Mouse (Mus musculus): ENCODE data around the gene Pgd. TPM values are rescaled to one million over a fixed set of nuclear protein-coding genes. Genes with fewer than 3 reads are reported as not detected.
"Not testable (repeated sequence)": the region's sequence is repeated elsewhere in the genome, so short reads cannot be mapped to it uniquely, and the experiment has no call there.

Pgd gene
- polyA plus RNA-seq, 1 experiment from 2014 or later, result 94.4 TPM

DNA sequence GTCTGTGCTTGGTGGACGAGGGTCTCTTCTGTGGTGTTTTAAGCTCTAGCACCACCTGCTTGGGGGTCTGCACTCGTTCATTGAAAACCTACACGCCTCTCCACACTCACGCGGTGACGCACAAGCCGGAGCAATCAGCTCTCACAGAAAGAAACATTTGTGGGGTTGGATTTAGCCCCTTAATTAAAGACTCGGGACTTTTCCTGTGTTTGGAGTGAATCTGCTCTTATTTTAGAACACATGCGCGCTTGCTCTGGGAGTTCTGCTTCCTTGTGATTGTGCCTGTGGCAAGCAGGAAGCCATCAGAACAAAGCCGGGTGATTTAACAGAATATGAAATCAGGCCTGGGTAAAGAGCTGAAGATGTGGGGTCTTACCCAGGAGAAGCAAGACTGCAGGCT is 39.9 kb downstream of the Pgd start, which contains the start of gene Cort:
Gene Cort, minus strand, starts transcription at position 101 of the 400 bp plus-strand sequence.
- Histone ChIP-seq H3K4me2 (replicated peaks) (no peak within 1 kb of the TSS), H3K27me3 (no peaks in the 10 kb centered on the region), H3K27ac (replicated peaks) (no peak within 1 kb of the TSS; the same call in 1 of the 2 replicates), H3K4me3 (no peak within 1 kb of the TSS), H3K9me3 (no peaks in the 10 kb centered on the region), H3K4me1 (no peaks in the 10 kb centered on the region), H3K36me3 (peaks cover 9% of the 10 kb centered on the region; the same call in 1 of the 2 replicates), H3K9ac (replicated peaks) (no peak within 1 kb of the TSS)
- no peak for ATAC-seq (replicated peaks)
- WGBS, result 79% methylated on average over 11 of the region's 11 CpGs

DNA sequence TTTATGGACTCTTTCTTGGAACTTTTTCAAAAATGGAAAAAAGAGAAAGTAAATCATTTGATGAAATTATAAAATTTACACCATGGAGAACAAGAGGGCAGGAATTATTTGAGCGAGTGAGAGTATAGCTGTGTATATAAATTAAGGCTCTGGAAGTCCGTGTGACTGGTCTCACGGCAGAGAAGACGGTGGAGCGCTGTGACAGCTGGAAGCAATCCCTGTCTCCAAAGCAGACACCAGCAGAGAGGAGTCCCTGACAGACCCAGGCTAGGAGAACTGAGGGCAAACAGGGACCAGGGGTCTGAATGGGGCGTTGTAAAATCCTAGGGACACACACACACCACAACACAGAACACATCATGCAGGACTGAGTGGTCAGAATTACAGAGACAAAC is 40.5 kb downstream of the Pgd start:
- WGBS, result 87% methylated on average over 6 of the region's 6 CpGs
- H3K36me3 ChIP-seq, result peaks cover 9% of the 10 kb centered on the region; the same call in 1 of the 2 replicates
- H3K27me3 ChIP-seq, result no peaks in the 10 kb centered on the region
- no peaks in the 10 kb centered on the region for H3K4me1 ChIP-seq
- H3K4me3 ChIP-seq, result no peak overlapping the region
- no peak overlapping the region for H3K9ac ChIP-seq (replicated peaks)
- H3K9me3 ChIP-seq, result no peaks in the 10 kb centered on the region
- H3K27ac ChIP-seq (replicated peaks), result no peak overlapping the region; the same call in 1 of the 2 replicates
- ATAC-seq (replicated peaks), result no peak
- no peak overlapping the region for H3K4me2 ChIP-seq (replicated peaks)

DNA sequence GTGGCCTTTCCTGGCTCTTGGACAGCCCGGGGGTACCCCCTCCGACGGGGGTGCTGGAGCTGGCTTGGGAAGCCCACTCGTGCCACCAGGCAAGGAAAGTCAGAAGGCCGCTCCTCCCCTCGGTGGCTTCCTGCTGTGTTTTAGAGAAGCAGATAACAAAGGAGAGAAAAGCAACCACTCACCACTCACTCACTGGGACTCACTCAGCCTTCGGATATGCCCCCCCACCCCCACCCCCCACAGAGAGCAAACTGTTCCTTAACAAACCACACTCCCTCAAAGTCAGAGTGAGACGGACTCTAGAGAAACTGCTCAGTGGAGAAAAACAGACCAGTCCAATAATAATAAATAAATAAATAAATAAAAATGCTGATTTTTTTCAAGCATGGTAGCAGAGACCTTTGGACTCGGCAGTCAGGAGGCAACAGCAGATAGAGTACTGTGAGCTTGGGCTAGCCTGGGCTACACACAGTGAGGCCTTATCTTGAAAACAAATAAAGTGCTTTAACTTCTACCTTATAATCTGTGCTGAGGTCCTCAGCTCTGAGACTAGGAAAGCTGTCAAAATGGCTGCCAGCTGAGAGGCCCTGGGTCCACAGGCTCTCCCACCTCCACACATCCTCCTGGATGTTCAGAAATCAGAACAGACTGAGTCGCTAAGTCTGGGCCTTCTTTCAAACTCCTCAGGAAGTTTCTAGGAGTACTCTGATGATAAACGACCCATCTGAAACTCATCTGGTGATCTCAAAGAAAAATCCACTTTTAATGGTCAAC is 41.0 kb downstream of the Pgd start:
- Histone ChIP-seq H3K9ac (replicated peaks) (no peak overlapping the region), H3K36me3 (peaks cover 12% of the 10 kb centered on the region; the same call in 1 of the 2 replicates), H3K4me1 (no peaks in the 10 kb centered on the region), H3K27me3 (no peaks in the 10 kb centered on the region), H3K27ac (replicated peaks) (no peak overlapping the region), H3K9me3 (no peaks in the 10 kb centered on the region), H3K4me2 (replicated peaks) (no peak overlapping the region), H3K4me3 (no peak overlapping the region)
- 44% methylated on average over 11 of the region's 11 CpGs for WGBS
- ATAC-seq (replicated peaks), result no peak

DNA sequence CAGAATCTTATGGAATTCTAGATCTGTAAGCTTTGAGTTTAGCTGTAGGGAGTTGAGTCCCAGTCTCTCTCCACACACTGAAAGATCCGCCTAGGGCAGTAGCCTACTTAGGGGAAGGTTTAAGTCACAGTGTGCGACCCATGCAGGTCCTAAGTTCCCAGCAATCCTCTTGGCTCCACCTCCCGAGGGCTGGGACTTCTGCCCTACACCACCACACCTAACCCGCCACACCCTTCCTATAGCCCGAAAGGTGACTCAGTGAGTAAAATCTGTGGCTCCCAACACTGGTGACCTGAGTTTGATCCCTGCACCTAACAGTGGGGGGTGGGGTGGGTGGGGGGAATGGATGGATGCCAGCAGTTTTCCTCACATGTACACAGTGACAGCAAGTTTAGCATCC is 43.1 kb downstream of the Pgd start:
- no peak overlapping the region for H3K9ac ChIP-seq (replicated peaks)
- H3K4me3 ChIP-seq, result no peak overlapping the region
- no peaks in the 10 kb centered on the region for H3K27me3 ChIP-seq
- H3K4me1 ChIP-seq, result no peaks in the 10 kb centered on the region
- H3K4me2 ChIP-seq (replicated peaks), result no peak overlapping the region
- no peaks in the 10 kb centered on the region for H3K9me3 ChIP-seq
- no peak overlapping the region for H3K27ac ChIP-seq (replicated peaks)
- 67% methylated on average over 5 of the region's 5 CpGs for WGBS
- no peak for ATAC-seq (replicated peaks)
- peaks cover 4% of the 10 kb centered on the region; the same call in 1 of the 2 replicates for H3K36me3 ChIP-seq

DNA sequence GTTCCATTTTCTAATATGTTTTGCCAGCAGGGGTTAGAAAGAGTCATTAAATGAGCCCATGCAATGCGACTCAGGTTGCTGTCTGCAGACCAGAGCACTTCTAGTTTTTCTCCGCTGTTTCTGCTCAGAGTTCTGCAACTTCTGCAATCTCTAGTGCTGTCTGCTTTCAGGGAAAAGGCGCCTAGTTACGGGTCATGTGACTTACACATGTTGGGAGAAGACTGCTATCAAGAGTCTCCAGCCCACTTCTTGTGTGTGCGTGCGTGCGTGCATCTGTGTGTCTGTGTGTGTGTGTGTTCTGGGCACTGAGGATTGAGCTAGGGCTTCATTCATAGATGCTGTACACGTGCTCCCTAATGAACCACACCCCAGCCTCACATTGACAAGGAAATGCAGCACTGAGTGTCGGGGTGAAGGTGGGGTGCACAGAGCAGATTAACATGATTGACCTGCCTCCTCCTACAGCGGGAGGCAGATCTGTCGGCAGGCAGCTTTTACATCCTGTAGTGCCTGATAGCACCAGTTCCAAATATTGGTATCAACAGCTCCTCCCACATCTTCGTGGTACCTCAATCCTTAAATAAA is 46.5 kb downstream of the Pgd start:
- H3K9ac ChIP-seq (replicated peaks); H3K4me2 ChIP-seq (replicated peaks); H3K27me3 ChIP-seq; H3K36me3 ChIP-seq; H3K4me1 ChIP-seq; H3K27ac ChIP-seq (replicated peaks); ATAC-seq (replicated peaks); H3K4me3 ChIP-seq; H3K9me3 ChIP-seq: not testable (repeated sequence)
- 86% methylated on average over 12 of the region's 12 CpGs for WGBS

DNA sequence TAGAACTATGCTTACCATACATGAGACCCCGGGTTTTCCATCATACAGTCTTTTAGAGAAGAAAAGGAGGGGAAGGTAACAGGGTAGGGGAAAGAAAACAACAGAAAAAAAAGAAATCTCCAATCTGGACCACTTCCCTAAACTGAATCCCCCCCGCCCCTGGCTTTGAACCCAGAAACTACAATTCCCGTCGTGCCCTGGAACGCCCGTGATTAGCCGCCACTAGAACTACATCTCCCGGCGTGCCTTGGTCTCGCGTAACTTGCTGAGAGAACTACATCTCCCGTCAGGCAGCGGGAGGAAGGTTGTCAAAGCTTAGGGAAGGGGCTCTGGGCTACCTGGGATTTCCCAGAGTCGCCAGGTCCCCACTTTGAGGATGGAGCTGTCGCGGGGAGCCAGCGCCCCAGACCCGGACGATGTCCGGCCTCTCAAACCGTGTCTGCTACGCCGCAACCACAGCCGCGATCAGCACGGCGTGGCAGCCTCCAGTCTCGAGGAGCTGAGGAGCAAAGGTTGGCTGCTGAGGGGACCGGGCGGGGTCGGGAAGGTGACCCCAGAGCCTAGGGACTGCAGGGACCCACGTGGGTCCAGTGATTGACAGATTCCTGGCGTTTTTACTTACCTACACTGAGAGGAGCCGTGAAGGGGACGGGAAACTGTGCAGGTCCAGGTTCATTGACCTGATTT is 62.6 kb downstream of the Pgd start, which contains the start of gene Dffa:
Gene Dffa, plus strand, starts transcription at position 272 of the 687 bp plus-strand sequence.
- H3K36me3 ChIP-seq, result peaks cover 21% of the 10 kb centered on the region

DNA sequence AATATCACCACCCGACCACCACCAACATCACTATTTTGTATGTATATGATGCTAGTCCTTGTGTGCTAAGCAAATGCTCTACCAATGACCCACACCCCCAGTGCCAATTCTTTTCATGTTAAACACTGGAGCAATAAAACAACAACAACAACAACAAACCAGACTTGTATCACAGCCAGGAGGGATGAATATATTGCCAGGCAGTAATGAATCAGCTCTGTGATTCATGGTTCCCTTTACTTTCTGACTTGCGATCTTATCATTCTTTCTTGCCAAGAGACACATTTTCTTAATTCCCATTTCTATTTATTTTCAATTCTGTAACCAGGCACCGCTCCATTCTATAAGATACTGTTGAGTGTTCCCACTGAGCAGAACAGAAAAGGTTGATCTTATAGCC is 65.1 kb downstream of the Pgd start:
- no peak overlapping the region for H3K4me3 ChIP-seq
- H3K9me3 ChIP-seq, result no peaks in the 10 kb centered on the region
- WGBS, result 88% methylated on average over 3 of the region's 3 CpGs
- ATAC-seq (replicated peaks), result no peak
- H3K27ac ChIP-seq (replicated peaks), result no peak overlapping the region
- H3K36me3 ChIP-seq, result peaks cover 4% of the 10 kb centered on the region; the same call in 1 of the 2 replicates
- no peak overlapping the region for H3K9ac ChIP-seq (replicated peaks)
- H3K4me2 ChIP-seq (replicated peaks), result no peak overlapping the region
- peaks cover 28% of the 10 kb centered on the region for H3K4me1 ChIP-seq
- no peaks in the 10 kb centered on the region for H3K27me3 ChIP-seq

More for the DNA sequence above, 62.6 kb downstream of the Pgd start, which contains the start of gene Dffa:
- H3K4me1 ChIP-seq, result peaks cover 14% of the 10 kb centered on the region
- 0 out of 2 replicates have a peak within 1 kb of the TSS, but pooled peaks have one; percentile 15 for H3K27ac ChIP-seq (replicated peaks)
- peak; percentile 92 for ATAC-seq (replicated peaks)
- no peaks in the 10 kb centered on the region for H3K27me3 ChIP-seq
- H3K9ac ChIP-seq (replicated peaks), result peak within 1 kb of the TSS; percentile 90
- peak within 1 kb of the TSS; percentile 88 for H3K4me2 ChIP-seq (replicated peaks)
- H3K4me3 ChIP-seq, result peak within 1 kb of the TSS; percentile 86
- no peaks in the 10 kb centered on the region for H3K9me3 ChIP-seq
- WGBS, result under 1% methylated on average over 35 of the region's 35 CpGs

DNA sequence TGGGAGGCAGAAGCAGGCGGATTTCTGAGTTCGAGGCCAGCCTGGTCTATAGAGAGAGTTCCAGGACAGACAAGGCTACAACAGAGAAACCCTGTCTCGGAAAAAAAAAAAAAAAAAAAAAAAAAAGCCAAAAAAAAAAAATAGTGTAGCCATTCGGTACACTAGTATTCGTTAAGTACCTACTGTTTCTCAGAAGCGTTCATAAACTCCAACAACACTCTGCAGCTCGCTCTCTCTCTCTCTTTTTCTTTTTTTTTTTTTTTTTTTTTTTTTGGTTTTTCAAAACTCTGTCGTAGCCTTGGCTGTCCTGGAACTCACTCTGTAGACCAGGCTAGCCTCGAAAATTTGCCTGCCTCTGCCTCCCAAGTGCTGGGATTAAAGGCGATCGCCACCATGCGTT is 66.1 kb downstream of the Pgd start:
- ATAC-seq (replicated peaks); H3K27me3 ChIP-seq; H3K27ac ChIP-seq (replicated peaks); H3K4me3 ChIP-seq; H3K36me3 ChIP-seq; H3K9me3 ChIP-seq; H3K9ac ChIP-seq (replicated peaks); H3K4me2 ChIP-seq (replicated peaks): not testable (repeated sequence)
- H3K4me1 ChIP-seq, result peaks cover 28% of the 10 kb centered on the region
- WGBS, result 85% methylated on average over 12 of the region's 12 CpGs

Other genes with a start within 250 kb of the Pgd start
- 53.4 and 54.2 TPM in 2 replicates for gene Pex14, start 66.9 kb downstream of the Pgd start, polyA plus RNA-seq (2015; fragmentation: Nextera tagmentation; extraction: Ambion mirVana)
- gene Dffa, start 62.6 kb downstream of the Pgd start, polyA plus RNA-seq (2015; fragmentation: Nextera tagmentation; extraction: Ambion mirVana), result 24.2 and 25.0 TPM in 2 replicates
- gene Cort, start 40.0 kb downstream of the Pgd start, polyA plus RNA-seq (2015; fragmentation: Nextera tagmentation; extraction: Ambion mirVana), result 1.2 and 1.3 TPM in 2 replicates
- 21.9 and 26.8 TPM in 2 replicates for gene Cenps, start 29.1 kb downstream of the Pgd start, polyA plus RNA-seq (2015; fragmentation: Nextera tagmentation; extraction: Ambion mirVana)
- 135 and 141 TPM in 2 replicates for gene Kif1b, start 140.9 kb upstream of the Pgd start, polyA plus RNA-seq (2015; fragmentation: Nextera tagmentation; extraction: Ambion mirVana)

Data from forebrain, embryonic 15.5 days (tissue).